Mouse (Mus musculus): Measurements from ENCODE around the gene Fbln7. TPM values are rescaled to one million over a fixed set of nuclear protein-coding genes. Genes with fewer than 3 reads are reported as not detected.

Fbln7 gene
- polyA plus RNA-seq, 1 experiment from 2014 or later, result 0.42 TPM

DNA sequence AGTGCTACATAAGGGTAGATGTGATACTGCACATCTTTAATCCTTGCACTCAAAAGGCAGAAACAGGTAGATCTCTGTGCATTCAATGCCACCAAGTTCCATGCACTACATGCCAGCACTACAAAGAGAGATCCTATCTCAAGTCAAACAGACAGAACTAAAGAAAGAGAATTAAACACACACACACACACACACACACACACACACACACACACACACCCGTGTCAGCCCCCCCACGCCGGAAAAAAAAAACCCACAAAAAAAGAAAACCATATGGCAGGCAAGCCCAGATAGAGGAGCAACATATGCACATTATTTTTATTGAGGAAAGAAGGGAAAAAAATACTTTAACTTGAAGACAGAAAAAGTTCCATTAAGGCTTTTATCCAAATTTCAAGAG lies 65.7 kb downstream of the Fbln7 start:
- WGBS (ENCODE audit: insufficient replicate concordance), result 67% methylated on average over 3 of the region's 3 CpGs

DNA sequence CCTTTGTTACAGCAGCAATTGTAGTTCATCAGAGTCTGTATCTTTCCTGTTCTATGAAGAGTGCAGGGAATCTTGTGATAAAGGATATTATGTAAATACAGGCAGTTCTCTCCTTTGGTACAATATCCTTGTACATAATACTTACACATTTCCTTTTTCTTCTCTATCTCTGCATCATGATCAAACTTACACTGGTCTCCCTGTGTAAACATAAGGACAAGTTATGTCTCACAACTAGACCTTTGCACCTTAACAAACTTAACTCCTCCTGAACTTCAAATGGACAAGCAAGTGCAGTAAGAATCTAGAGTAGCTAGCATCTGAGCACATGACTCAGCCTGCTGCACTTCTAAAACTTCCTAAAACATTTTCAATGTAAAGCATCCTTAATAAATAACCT lies 67.9 kb downstream of the Fbln7 start:
- no peak for ATAC-seq (ENCODE audit: low read depth)
- Histone ChIP-seq H3K36me3 (ENCODE audit: control insufficient read depth, insufficient read depth) (0 out of 2 replicates have a peak, but pooled peaks cover 4% of the 10 kb centered on the region), H3K9me3 (replicated peaks; ENCODE audit: control insufficient read depth, low read length) (no peaks in the 10 kb centered on the region), H3K27me3 (ENCODE audit: control insufficient read depth, insufficient read depth, low read depth, low read length) (no peaks in the 10 kb centered on the region), H3K4me1 (ENCODE audit: control insufficient read depth, low read depth, low read length) (no peaks in the 10 kb centered on the region), H3K4me3 (ENCODE audit: low read depth, low read length) (no peak overlapping the region), H3K9ac (ENCODE audit: low read depth, low read length) (no peak overlapping the region), H3K4me2 (ENCODE audit: low read depth, low read length) (no peak overlapping the region), H3K27ac (ENCODE audit: low read length) (no peak overlapping the region)

More for the DNA sequence above, 65.7 kb downstream of the Fbln7 start:
- H3K9ac ChIP-seq (ENCODE audit: low read depth, low read length), result no peak overlapping the region
- H3K4me1 ChIP-seq (ENCODE audit: control insufficient read depth, low read depth, low read length), result no peaks in the 10 kb centered on the region
- H3K27me3 ChIP-seq (ENCODE audit: control insufficient read depth, insufficient read depth, low read depth, low read length), result no peaks in the 10 kb centered on the region
- no peak for ATAC-seq (ENCODE audit: low read depth)
- H3K36me3 ChIP-seq (ENCODE audit: control insufficient read depth, insufficient read depth), result 0 out of 2 replicates have a peak, but pooled peaks cover 4% of the 10 kb centered on the region
- H3K4me2 ChIP-seq (ENCODE audit: low read depth, low read length), result no peak overlapping the region
- H3K9me3 ChIP-seq (replicated peaks; ENCODE audit: control insufficient read depth, low read length), result no peaks in the 10 kb centered on the region
- no peak overlapping the region for H3K4me3 ChIP-seq (ENCODE audit: low read depth, low read length)
- no peak overlapping the region for H3K27ac ChIP-seq (ENCODE audit: low read length)

DNA sequence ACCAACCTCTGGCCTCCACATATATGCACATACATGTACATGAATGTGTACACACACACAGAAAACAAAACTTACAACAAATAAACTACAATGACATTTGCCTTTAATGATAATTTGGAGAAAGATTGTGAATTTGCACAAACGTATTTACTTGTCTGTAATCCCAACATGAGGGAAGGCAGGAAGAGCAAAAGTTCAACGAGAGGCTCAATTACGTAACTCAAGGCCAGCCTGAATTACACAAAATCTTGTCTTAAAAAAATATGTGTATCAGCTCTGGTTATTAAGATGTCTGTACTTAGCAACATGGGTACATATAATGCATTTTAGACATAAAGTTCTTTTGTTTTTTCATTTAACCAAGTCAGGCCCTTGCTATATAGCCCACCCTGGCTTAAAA lies 73.5 kb downstream of the Fbln7 start:
- Histone ChIP-seq H3K9ac (ENCODE audit: low read depth, low read length) (no peak overlapping the region), H3K36me3 (ENCODE audit: control insufficient read depth, insufficient read depth) (no peaks in the 10 kb centered on the region), H3K9me3 (replicated peaks; ENCODE audit: control insufficient read depth, low read length) (no peaks in the 10 kb centered on the region), H3K27ac (ENCODE audit: low read length) (no peak overlapping the region), H3K27me3 (ENCODE audit: control insufficient read depth, insufficient read depth, low read depth, low read length) (no peaks in the 10 kb centered on the region), H3K4me3 (ENCODE audit: low read depth, low read length) (no peak overlapping the region), H3K4me2 (ENCODE audit: low read depth, low read length) (no peak overlapping the region), H3K4me1 (ENCODE audit: control insufficient read depth, low read depth, low read length) (no peaks in the 10 kb centered on the region)
- 55% methylated on average over 3 of the region's 3 CpGs for WGBS (ENCODE audit: insufficient replicate concordance)
- ATAC-seq (ENCODE audit: low read depth), result no peak

DNA sequence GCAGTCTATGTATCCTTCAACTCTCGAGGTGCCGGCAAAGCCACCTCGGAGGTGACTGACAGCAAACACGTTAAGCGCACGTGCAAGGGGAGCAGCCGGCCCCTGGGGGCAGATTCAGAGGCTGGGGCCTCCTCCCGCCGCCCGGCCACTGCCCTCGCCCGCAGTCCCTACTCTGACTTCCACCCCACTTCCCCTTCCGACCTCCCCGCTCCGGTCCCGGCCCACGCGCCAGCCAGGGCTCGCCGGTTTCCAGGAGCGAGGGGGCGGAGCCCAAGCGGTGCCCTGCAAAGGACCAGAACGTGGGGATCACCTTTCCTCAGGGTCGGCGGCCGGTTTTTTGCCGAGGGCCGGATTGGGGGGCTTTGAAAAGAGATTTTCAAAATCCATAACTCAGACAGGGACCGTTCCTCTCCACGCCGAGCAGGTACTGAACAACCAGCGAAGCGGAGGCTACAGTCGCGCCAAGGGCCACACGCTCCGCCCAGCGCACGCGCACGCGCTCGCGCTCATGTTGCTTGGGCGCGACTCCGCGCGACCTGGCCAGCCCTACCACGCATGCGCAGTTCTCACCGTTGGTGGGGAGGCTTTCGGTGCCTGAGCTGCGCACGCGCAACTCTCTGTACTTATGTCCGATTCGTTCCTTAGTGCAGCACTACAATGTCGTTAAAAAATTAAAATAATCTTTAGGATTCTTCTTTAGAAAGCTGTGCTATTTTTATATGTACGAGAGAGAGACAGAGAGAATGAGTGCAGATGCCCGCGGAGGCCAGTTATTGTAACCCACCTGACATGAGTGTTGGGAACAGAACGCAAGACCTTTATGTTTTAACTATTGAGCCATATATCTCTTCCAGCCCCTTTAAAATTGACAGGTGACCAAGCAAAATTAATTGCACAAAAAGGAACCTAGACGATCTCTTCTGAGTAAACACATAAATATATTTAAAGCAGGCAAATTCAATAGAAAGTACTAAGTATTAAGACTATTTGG lies 81.1 kb downstream of the Fbln7 start, which contains the start of gene Zc3h8:
TSS of gene Zc3h8 (minus strand) at position 540 of the 991 bp plus-strand sequence.
- Histone ChIP-seq H3K4me2 (ENCODE audit: low read depth, low read length) (peak within 1 kb of the TSS; percentile 99), H3K9me3 (replicated peaks; ENCODE audit: control insufficient read depth, low read length) (no peaks in the 10 kb centered on the region), H3K27ac (ENCODE audit: low read length) (peak within 1 kb of the TSS; percentile 82), H3K27me3 (ENCODE audit: control insufficient read depth, insufficient read depth, low read depth, low read length) (no peaks in the 10 kb centered on the region), H3K9ac (ENCODE audit: low read depth, low read length) (peak within 1 kb of the TSS; percentile 78), H3K36me3 (ENCODE audit: control insufficient read depth, insufficient read depth) (no peaks in the 10 kb centered on the region), H3K4me3 (ENCODE audit: low read depth, low read length) (peak within 1 kb of the TSS; percentile 81), H3K4me1 (ENCODE audit: control insufficient read depth, low read depth, low read length) (peaks cover 8% of the 10 kb centered on the region)
- peak; percentile 97 for ATAC-seq (ENCODE audit: low read depth)
- WGBS (ENCODE audit: insufficient replicate concordance), result 1% methylated on average over 65 of the region's 65 CpGs

Small RNAs within 50 kb of the gene (microRNA-seq; reads per million reads assigned to microRNA genes)
- gene Gm22859, result not detected

Other genes starting within 250 kb of the Fbln7 start
- 24.2 and 24.9 TPM in 2 replicates for gene Anapc1, start 175.6 kb upstream of the Fbln7 start, polyA plus RNA-seq (2015; fragmentation: Nextera tagmentation; extraction: Ambion mirVana)
- gene Mertk, start 164.0 kb upstream of the Fbln7 start, polyA plus RNA-seq (2015; fragmentation: Nextera tagmentation; extraction: Ambion mirVana), result 6.4 and 7.4 TPM in 2 replicates
- gene Tmem87b, start 44.9 kb upstream of the Fbln7 start, polyA plus RNA-seq (2015; fragmentation: Nextera tagmentation; extraction: Ambion mirVana), result 9.3 and 10.5 TPM in 2 replicates
- 2.3 and 2.4 TPM in 2 replicates for gene Zc3h8, start 81.1 kb downstream of the Fbln7 start, polyA plus RNA-seq (2015; fragmentation: Nextera tagmentation; extraction: Ambion mirVana)
- 0.58 and 0.61 TPM in 2 replicates for gene Zc3h6, start 104.4 kb downstream of the Fbln7 start, polyA plus RNA-seq (2015; fragmentation: Nextera tagmentation; extraction: Ambion mirVana)
- gene Gm10762, start 104.7 kb downstream of the Fbln7 start, polyA plus RNA-seq (2015; fragmentation: Nextera tagmentation; extraction: Ambion mirVana), result 2.3 and 2.5 TPM in 2 replicates
- gene Vinac1, start 185.2 kb downstream of the Fbln7 start, polyA plus RNA-seq (2015; fragmentation: Nextera tagmentation; extraction: Ambion mirVana), result not detected in 2 replicates
- gene Ttl, start 203.0 kb downstream of the Fbln7 start, polyA plus RNA-seq (2015; fragmentation: Nextera tagmentation; extraction: Ambion mirVana), result 1.8 TPM in 2 replicates
- 9.1 and 10.3 TPM in 2 replicates for gene Polr1b, start 238.0 kb downstream of the Fbln7 start, polyA plus RNA-seq (2015; fragmentation: Nextera tagmentation; extraction: Ambion mirVana)

Data from liver, embryonic 16.5 days (tissue).